Mouse (Mus musculus) kidney, postnatal 10 days (tissue): ENCODE results near the gene Galnt15.

Experiments
- DNase-seq: peaks from one replicate; pipeline ENCODE4 v3.0.0; 2021; ENCODE audit warnings: mixed read lengths

Galnt15 gene

DNA sequence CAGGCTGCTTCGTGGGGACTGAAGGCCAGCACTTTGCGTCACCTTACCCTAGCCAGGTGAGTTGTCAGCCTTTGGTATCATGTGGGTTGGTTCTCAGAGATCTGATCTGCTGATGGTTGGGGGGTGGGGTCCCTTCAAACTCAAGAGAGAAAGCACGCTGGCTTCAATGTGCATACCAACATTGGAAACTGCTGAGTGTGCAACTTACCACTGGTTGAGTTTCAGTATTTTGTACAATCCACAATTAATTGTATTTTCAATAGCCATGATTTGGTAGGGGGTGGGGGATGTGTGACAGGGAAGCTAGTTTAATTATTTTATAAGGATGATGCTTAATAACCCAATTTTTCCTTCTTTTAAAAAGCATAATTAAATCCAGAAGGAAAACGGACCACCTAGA lies 62.9 kb downstream of the Galnt15 start:
- no peak for DNase-seq

DNA sequence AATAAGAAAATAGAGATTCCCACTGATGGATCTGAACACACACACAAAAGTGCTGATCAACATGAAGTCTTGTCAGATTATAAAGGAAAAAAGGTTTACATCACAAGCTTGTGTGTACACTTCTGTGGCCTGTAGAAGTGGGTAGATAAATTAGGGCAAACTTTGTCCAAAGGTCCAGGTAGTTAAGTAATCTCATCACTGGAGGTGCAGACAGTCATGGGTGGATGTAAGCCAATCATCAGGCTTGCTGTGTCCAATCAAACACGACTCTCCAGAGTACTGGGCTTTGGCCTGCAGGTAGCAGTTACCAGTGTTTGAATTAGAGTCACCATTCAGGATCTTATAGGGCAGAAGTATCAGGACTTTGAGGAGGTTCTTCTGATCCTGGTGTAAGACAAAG lies 64.2 kb downstream of the Galnt15 start:
- DNase-seq, result no peak

DNA sequence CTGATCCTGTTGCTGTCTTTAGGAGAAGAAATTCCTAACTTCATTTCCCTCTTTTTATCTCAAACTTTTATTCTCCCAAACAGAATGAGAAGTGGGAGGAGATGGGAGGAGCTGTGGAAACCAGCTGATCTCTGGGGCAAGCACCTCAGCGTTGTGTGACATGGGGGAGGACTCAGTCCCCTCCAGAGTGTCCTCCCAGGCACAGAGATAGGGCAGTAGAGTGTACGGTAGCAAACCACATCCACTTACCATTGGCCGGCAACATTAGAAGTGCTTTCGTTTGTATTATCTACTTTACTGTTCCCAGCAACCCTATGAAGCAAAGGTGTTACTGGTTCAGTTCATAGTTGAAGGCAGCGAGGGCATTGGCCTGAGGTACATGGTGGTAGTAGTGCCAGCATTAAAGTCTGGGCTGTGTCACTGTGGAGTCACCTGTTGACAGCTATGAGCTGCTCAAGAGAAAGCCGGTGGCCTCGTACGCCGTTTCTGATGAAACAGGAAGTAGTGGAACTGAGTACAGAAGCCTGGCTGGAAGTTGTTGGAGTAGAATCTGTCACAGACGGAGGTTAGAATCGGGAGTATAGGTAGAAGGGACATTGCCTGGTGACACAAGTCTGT lies 64.8 kb downstream of the Galnt15 start:
- no peak for DNase-seq

DNA sequence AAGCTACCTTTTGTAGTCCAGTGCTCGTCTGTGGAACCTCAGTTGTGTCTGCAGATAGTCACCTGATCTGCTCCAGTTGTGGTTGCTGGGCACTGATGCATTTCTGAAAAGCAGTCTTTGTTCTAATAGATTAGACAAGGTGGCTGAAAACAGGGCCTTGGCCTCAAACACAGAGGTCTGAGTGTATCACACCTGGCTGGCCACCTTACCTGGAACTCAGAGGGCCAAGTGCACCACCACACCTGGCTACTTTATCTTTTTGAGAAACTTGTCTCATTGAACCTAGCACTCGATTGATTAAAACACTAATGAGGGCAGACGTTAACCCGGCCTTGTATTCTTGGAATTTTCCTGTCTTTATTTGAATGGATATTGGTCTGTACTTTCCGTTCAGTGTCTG lies 66.9 kb downstream of the Galnt15 start:
- DNase-seq, result no peak

DNA sequence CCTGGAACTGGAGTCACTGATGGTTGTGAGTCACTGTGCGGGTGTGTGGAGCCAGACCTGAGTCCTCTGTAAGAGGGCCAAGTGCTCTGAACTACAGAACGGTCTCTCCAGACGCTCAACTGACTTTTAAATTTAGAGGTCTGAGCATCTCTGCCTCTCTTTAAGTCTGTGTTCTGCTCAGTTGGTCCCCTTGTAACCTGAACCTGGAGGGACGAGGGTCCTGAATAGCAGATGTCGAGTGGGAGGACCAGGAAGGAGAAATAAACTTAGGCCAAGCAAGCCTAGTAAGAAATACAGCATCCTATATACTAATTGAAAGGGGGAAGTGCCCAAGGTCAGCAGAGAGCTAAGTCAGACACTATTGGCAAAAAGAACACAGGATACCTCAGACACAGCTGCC lies 68.0 kb downstream of the Galnt15 start:
- no peak for DNase-seq

DNA sequence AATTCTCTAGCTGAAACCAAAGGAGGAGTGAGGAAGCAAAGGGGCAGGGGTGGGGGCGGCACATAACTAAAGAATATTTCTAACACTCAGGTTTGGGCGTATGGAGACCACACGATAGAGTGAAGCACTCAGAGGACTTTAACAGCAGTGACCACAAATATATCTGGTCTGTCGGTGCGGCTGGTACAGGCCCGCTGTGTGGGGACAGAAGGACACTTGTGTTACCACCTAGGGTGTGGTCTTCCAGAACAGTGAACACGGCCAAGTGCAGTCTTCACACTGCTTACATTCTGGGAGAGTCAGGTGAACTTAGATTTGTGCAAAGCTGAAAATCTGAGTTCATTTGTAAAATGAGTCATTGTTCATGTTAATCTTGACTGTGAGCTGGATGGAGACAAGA lies 68.9 kb downstream of the Galnt15 start:
- no peak for DNase-seq

DNA sequence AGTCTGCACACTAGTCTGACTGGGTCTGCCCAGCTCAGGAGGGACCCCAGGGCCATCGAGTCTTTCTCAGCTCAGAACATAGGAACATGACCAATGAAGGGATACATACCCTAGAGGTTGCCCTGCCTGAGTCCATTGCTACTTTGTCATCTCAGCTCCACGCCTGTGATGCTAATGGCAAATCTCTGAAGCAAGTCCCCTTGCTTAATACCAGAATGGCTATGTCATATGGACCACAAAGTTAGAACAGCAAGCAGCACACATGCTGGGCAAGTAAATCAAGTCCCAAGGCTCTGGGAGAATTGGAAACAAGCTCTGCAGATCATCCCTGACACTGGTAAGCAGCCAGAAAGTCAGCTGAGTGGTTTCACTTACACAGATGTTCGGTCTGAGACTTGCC lies 70.2 kb downstream of the Galnt15 start:
- no peak for DNase-seq

DNA sequence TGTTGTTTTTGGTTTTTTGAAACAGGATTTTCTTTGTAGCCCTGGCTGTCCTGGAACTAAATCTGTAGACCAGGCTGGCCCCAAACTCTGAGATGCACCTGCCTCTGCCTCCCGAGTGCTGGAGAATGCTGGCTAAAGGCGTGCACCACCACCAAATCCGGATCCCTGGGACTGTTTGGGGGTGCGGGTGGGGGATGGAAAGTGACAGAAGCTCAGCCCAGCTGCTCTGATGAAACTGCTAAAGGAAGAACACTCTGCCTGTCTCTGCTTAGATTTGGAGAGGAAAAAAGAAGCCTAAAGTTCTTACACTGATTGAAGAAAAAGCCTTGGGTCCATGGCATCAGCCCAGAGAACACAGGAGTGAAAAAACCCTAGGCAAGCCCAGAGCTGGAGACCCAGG lies 74.8 kb downstream of the Galnt15 start:
- no peak for DNase-seq

DNA sequence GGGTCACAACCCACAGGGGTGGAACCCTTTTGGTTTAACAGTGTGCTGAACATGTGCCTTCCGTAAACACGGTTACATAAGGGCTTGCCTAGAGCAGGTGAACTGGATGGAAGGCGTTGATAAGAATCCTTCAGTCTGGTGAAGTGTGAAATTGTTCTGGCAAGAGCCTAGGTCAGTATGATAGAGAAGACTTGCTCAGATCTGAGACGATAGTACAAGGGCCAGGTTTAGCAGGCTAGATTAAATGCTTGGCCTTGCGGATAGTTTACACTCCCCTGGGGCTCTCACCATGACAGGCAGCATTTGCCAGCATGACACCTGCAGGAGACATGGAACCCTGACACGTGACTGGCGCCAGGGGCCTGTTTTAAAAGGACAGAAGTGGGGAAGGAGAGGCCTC lies 76.9 kb downstream of the Galnt15 start:
- no peak for DNase-seq

DNA sequence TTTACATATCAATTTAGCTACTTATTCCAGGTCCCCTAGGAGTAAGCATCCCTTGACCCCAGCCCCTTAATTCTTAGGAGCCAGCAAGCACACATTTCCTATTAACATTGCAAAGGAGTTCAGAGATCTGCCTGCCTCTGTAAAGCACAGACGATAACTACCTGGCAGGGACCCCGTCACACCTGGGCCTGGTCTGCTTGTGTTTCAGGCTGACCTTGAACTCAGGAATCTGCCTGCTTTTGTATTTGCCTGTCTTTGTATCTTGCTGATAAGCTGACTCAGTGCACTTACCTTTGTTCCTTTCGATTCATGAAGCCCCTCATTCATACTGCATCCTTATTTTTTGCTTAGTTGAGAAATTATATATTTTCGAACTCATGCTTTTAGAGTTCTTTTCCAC lies 78.1 kb downstream of the Galnt15 start:
- no peak for DNase-seq
